Mouse (Mus musculus) gastrocnemius, postnatal 10 days (tissue): ENCODE data around the gene Pdzrn3. TPM values are rescaled to one million over a fixed set of nuclear protein-coding genes. Genes with fewer than 3 reads are reported as not detected.

Experiments used
- DNase-seq: peaks from one replicate; pipeline ENCODE4 v3.0.0; 2021; ENCODE audit warnings: mixed read lengths
- total RNA-seq, 2 experiments: library from RNA; stranded (reverse); gene quantifications; 2 replicates each; pipeline ENCODE4 v1.2.3; 2021

Gene Pdzrn3
- total RNA-seq, 2 experiments from 2014 or later, result 41.0 to 44.1 TPM

DNA sequence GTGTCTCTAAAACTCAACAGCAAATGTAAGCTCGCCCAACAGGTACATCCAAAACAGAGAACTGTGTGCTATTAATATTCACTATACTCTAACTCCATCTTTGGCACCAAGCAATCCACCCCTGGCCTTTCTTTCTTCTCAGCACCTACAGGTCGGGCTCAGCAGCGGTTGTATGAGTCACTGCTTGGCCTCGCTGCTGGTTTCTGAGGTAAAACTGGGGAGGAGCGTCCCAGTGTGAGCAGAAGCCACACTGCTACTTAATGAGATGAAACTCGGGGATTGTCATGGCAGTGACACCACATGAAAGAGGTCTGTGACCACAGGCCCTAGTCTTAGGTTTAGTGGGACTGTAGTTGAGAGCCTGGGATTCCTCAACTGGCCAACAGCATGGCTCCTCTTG is 120.3 kb downstream of the Pdzrn3 start:
- DNase-seq, result no peak

GRCm38 (mm10) chr6:101254652-101255051 is 123.0 kb downstream of the Pdzrn3 start:
- DNase-seq, result no peak

DNA sequence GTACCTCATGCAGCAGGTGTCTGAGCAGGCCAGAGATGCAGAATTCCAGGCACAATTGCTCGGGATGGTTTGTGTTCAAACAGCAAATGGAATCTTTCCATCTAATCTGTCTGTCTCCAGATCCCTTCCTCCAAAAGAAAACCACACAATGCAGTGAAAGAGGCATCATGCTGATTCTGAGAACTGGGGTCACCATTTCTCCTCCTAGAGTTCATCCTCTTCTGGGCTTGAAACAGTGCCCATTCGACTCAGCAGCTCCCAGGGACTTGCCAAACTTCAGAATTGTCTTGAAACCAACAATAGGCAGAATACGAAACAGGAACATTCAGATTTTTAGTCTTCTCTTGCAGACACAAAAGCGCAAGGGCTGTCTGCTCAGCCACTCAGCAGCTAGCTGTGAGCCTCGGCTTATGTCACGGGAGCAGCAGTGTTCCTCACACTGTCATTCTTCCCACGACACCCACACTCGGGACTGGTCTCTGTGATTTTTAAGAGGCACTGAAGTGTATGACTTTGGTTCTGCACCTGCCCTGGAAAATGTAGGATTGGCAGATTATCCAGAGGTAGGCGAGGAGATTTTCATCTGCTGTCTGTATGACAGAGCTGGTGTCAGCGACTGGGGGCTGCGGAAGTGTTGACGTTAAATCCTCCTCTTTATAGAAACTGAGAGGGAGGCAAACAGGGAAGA is 125.6 kb downstream of the Pdzrn3 start:
- DNase-seq, result no peak

- no peak for DNase-seq
Measured at GRCm38 (mm10) chr6:101251160-101251559, 126.5 kb downstream of the Pdzrn3 start.

GRCm38 (mm10) chr6:101246137-101246536 is 131.6 kb downstream of the Pdzrn3 start:
- no peak for DNase-seq

- no peak for DNase-seq
Measured at GRCm38 (mm10) chr6:101244355-101244754, 133.3 kb downstream of the Pdzrn3 start.

GRCm38 (mm10) chr6:101243189-101243815 is 134.4 kb downstream of the Pdzrn3 start:
- DNase-seq, result no peak

- no peak for DNase-seq
Measured at GRCm38 (mm10) chr6:101236641-101237246, 141.0 kb downstream of the Pdzrn3 start.

DNA sequence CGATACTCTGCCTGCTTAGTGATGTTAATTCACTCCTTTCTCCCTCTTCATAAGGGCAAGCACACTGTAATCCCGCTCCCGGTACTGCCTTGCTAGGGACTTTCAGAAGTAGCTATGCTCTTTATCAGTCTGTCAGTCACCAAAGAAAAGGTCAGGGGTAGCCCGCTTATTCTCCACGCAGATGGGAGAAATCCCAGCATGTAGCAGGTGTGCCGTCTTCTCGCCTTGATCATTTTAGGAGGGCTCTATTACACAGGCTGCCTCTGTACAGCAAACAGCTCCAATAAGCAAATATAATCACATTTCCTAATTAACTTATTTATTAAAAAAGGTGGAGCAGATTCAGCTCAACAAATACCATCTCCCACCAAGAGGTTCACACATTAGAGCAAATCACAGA is 141.5 kb downstream of the Pdzrn3 start:
- DNase-seq, result no peak

DNA sequence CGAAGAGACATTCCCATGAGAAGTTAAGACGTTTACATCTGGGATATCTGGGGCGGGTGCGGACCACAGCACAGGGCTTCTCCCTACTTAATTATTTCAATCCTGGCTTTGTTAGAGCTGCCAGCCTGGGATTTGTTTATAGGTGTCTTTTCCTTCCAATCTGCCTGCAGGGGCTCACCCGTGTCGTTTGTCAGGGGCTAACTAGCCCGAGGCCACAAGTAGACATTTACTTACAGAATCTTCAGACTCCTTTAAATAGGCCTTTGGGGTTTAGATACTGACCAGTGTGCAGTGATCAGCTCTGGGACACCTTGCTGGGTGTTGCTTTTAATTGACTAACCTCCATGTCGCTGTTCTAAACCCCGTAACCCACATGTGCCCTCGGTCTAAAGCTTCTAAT is 143.3 kb downstream of the Pdzrn3 start:
- DNase-seq, result no peak

DNA sequence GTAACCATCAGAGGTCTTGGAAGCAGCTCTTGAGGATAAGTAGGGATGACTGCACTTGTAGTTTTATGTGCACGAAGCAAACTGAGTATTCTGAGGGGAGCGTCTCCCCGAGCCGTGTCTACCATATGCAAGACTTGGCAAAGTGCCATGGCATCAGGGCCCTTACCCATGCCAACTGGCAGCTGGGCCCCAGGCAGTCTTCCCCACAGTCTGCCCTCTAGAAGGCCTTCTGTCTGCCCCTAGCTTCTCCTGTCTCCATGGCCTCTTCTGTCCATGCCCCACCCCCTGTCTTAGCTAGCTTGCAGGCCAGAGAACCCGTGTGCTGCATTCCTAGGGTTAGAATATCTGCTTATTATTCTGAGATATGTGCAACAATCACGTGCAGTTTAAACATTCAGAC is 144.0 kb downstream of the Pdzrn3 start:
- DNase-seq, result peak; percentile 30

DNA sequence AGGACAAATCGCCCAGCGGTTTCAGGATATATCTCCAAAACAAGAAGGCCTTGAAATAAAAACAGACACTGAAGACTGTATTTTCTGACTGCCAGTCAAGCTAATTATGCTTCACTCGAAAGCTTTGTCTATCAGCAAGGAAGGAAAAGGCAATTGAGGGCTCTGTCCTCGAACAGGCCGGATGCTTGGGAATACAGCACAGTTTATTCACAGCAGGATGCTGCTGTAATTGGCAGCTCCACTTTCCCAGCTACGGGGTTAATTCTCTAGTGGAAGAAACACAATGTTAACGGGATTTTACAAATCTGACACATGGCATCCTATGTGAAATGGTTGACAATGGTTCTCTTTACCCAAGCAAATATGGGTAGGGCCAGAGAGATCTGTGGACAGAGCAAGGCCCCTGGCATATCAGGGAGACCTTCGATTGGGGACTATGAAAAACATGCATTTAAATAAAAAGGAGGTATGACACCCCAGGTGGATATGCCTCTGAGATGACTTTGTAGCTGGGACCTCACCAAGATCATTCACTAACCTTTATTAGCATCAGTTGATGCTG is 150.3 kb downstream of the Pdzrn3 start:
- DNase-seq, result no peak

DNA sequence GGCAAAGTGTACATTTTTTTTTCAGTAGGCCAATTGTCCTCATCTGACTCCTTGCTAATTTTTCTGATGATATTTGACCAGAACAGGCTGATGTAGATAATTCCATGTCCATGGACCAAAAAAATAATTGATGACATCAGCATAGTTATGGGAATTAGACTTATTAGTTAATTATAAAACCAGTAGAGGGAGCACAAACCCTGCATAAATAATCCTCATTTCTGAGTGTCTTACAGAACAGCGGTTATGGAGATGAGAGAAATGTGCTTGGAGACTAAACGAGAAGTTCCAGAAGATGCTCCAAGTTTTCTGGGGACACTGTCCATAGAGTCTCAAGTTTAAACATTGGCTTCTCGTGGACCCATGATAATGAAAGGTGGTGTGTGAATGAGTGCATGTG is 157.4 kb downstream of the Pdzrn3 start:
- no peak for DNase-seq

GRCm38 (mm10) chr6:101219004-101219403 is 158.7 kb downstream of the Pdzrn3 start:
- DNase-seq, result no peak

- no peak for DNase-seq
Measured at GRCm38 (mm10) chr6:101218197-101218596, 159.5 kb downstream of the Pdzrn3 start.

- no peak for DNase-seq
Measured at GRCm38 (mm10) chr6:101217756-101218155, 159.9 kb downstream of the Pdzrn3 start.

- DNase-seq, result no peak
Measured at GRCm38 (mm10) chr6:101215436-101215791, 162.3 kb downstream of the Pdzrn3 start.

DNA sequence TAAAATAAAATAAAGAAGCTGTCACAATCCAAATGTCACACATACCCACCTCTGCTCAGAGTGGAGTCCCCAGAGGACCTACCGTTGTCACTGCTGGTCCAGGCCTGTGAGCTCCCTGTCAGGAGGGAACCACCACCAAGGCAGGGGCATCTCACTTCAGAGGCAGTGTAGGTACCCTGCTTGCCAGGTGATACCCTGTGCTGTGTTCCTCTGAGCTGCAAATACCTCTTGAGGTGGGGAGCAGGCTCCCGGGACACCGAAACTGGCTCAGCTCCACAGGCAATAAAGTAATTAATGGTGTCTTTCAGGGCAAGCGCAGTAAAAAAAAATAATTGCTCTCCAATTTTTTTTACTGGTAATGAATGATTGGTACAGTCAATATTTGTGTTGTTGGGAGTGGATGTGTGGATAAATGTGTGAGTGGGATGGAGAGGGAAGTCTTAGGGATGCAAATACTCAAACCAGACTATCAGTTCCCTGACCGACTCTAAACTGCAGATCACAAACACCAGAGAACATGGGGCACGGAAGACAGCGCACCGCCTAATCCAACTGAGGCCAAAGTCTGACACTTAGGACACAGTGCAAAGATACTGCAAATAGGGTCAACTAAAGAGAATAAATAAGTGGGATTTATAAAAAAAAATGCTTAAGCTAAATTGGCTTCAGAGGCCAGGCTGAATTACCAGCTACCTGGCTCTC is 162.8 kb downstream of the Pdzrn3 start:
- DNase-seq, result no peak

- DNase-seq, result no peak
Measured at GRCm38 (mm10) chr6:101213066-101213465, 164.6 kb downstream of the Pdzrn3 start.

- DNase-seq, result no peak
Measured at GRCm38 (mm10) chr6:101212086-101212485, 165.6 kb downstream of the Pdzrn3 start.

DNA sequence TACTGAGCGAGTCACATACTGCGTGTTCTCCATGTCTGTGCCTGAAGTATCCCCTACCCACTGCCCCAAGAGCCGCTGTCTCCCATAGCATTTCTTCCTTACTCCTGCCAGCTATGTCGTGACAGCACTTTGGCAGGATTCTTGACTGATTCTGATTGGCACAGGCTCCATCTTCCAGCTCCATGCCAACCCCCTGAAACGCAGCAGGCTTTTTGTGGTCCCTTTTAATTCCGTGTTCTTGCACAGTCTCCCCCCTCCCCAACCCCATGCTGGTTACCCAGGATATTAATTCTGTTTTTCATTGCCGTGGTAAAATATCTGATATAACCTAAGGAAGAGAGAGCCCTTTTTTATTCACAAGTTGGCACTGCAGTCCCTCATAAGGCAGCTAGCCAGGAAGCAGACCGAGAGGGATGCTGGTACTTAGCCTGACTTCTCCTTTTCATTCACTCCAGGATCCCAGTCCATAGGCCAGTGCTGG is 166.3 kb downstream of the Pdzrn3 start:
- no peak for DNase-seq

DNA sequence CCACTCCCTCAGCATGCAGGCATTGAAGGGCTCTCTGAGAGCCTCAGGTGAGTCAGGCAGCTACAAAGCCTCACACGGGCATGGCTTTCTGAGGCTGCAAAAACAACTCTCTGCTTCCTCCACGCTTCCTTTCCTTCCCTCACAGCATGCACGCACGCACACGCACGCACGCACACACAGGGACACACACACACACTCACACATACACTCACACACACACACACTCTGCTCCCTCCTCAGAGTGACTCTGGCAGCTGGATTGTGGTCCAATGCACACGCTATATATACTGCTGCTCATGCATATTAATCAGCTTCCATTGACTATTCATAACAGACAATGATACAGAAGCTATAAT is 178.8 kb downstream of the Pdzrn3 start:
- DNase-seq, result no peak
